Mouse (Mus musculus): ENCODE data around the gene Armh4.
"Not testable (repeated sequence)": the region's sequence is repeated elsewhere in the genome, so short reads cannot be mapped to it uniquely, and the experiment has no call there.

The Armh4 gene

GRCm38 (mm10) chr14:49782715-49783531 is at the start of gene Armh4:
Armh4 (minus strand) TSS chr14:49783383.
- peak; percentile 87 to 89 for DNase-seq (ENCODE audit: low spot score in 2 of 2)

GRCm38 (mm10) chr14:49829192-49830171 is 46.3 kb upstream of the Armh4 start:
- DNase-seq (ENCODE audit: low spot score in 2 of 2): no peak

DNA sequence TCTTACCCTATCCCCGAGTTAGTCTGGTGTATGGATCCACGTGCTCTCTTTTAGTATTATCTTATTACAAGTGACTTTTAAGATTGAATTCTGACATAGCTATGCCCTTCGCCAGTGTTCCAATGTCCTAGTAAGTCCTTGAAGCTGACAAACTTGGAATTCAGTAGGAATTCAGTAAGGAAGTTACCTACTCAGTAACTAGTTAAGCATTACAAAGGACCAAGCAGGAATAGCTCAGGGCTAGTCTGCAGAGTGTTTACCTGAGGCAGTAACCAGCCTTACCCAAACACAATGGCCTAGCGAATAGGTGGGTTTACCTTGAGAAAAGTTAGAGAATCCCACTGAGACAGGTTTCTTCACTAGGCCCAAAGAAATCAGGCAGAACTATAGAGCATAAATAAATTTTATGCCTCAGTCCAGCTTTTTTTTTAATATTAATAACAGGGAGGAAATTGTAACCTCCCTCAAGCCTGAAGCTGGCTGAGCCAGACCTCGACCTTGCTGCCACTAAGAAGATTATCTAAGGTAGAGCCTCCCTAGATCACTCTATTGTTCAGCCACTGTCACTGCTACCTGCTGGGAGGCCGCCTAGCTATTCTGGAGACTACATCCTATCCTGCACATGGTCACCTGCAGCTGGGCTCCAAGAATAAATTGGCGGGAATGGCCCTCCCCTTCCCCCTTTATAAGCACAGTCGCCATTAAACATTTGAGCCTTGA is 36.7 kb upstream of the Armh4 start:
- DNase-seq (ENCODE audit: low spot score in 2 of 2): not testable (repeated sequence)

DNA sequence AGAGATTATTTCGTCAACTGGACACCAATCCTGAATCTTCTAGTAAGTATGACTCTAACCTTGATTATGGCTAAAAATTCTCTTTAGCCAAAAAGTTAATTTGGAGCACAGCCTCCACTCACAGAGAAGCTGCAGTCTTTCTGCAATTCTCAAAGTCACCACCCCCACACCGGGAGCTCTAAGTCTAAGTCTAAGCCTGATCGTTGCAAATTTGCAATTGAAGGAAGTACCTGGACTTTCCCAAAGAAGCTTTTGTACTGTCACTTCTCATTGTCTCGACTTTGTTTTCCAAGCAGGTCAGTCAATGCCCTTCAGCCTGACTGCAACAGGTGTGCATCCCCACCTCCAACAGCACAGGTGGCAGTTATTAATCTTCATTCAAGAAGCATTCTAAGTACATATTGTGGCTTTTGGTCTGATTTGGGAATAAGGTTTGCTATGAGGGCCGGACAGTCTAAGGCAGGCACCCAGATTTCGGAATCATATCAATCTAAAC is 35.6 kb upstream of the Armh4 start:
- DNase-seq (ENCODE audit: low spot score in 2 of 2): not testable (repeated sequence)

DNA sequence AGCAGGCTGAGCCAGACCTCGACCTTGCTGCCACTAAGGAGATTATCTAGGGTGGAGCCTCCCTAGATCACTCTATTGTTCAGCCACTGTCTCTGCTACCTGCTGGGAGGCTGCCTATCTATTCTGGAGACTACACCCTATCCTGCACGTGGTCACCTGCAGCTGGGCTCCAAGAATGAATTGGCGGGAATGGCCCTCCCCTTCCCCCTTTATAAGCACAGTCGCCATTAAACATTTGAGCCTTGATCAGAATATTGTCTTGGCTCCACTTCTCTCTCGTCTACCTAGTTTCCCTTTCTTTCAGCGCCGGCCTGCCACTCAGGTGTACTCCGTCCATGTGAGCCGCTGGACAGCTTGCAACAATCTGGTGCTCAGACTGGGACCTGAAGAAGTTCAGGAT is 29.8 kb upstream of the Armh4 start:
- DNase-seq (ENCODE audit: low spot score in 2 of 2): not testable (repeated sequence)

- not testable (repeated sequence) for DNase-seq (ENCODE audit: low spot score in 2 of 2)
Measured at GRCm38 (mm10) chr14:49805051-49805450, 21.9 kb upstream of the Armh4 start.

GRCm38 (mm10) chr14:49801444-49801843 is 18.3 kb upstream of the Armh4 start:
- DNase-seq (ENCODE audit: low spot score in 2 of 2): peak; percentile 23 to 25

- DNase-seq (ENCODE audit: low spot score in 2 of 2): no peak
Measured at GRCm38 (mm10) chr14:49793948-49794347, 10.8 kb upstream of the Armh4 start.

GRCm38 (mm10) chr14:49790542-49790941 is 7.4 kb upstream of the Armh4 start:
- no peak for DNase-seq (ENCODE audit: low spot score in 2 of 2)

GRCm38 (mm10) chr14:49785793-49786192 is 2.6 kb upstream of the Armh4 start:
- DNase-seq (ENCODE audit: low spot score in 2 of 2): peak; percentile 68 to 71

DNA sequence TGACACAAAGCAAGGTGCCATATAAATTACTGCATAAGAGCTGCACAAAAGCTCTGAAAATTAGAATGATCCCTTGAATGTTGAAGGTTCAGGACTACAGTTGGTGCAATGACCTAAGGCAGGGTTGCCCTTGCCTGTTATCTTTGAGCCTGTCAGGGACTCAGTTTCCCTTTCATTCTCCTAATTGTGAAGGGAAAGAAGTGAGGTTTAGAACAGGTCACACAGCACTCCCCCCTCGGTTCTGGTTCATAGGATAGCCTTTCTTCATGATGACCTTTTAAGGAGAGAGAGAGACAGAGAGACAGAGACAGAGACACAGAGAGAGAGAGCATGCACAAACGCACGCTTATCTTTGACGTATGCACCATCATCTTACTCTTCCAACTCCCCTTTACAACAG is 683 bp upstream of the Armh4 start:
- no peak for DNase-seq (ENCODE audit: low spot score in 2 of 2)

DNA sequence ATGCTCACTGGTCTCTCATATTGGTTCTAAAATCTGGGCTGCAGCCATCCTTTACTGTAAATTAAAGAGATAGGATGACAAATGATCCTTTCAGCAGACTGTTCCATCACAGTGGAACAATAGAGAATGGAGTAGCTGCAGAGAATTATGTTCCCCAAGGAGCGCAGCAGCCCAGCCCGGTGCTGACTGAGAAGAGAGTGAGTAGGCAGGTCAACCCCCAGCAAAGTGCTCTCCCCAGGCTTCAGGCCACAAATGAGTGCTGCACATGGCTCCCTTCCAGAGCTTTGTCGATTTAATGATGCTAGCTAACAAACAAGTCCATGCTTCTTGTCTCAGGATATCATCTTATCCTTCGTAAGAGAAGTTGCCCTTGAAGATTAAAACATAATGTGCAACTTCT is 2.8 kb downstream of the Armh4 start:
- no peak for DNase-seq (ENCODE audit: low spot score in 2 of 2)

DNA sequence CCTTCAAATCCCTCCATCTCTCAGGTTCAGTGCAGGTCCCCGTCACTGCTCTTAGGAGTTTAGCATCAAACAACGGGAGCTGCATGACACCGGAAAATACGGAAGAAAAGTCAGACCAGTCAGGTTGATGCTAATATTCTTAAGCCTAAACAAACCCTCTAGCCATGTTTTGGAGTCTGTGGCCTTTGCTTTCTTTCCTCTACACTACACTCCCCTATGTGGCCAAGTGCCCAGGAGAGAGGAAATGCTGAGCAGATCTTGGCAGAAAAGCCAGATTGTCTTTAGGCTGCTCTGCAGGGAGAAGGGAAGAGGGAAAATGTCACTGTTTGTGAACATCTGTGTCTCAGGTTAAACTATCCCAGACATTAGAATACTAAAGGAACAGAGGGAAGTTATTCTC is 5.6 kb downstream of the Armh4 start:
- DNase-seq (ENCODE audit: low spot score in 2 of 2): not testable (repeated sequence)

DNA sequence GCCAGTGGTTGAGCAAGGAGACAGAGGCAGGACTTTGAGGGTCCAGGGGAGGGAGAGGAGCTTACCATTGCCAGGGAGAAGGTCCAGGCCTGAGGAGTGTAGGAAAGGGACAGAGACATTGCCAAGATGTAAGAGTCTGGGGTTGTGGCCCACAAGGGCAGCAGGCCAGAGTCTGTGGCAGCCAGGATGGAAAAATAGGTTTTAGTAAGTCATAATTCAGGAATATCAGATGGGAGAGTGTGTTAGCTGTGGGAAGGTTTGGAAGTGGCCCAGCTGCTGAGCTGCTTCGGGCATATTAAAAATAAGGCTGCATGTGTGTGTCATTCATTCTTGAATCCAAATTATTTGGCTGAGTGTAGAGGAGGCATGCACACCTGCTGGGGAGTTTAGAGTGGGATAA is 11.4 kb downstream of the Armh4 start:
- DNase-seq (ENCODE audit: low spot score in 2 of 2): no peak

DNA sequence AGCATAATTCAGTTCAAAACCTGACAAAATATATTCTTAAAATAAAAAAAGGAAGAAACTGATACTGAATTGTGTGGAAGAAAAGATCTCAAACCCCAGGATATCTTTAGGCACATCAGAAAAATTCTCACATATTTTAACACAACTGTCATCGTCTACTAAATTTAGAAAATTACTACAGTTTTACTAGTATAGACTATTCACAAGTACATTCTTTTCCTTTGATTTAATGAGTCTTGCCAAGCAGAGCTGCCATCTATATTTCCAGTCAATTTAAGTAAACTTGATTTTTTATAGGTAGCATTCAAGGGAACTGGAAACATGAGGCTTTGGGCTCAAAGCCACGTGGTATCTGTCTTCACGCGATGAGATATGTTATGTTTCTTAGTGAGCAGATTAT is 16.6 kb downstream of the Armh4 start:
- DNase-seq (ENCODE audit: low spot score in 2 of 2): no peak

GRCm38 (mm10) chr14:49755845-49756244 is 27.3 kb downstream of the Armh4 start:
- DNase-seq (ENCODE audit: low spot score in 2 of 2): no peak

DNA sequence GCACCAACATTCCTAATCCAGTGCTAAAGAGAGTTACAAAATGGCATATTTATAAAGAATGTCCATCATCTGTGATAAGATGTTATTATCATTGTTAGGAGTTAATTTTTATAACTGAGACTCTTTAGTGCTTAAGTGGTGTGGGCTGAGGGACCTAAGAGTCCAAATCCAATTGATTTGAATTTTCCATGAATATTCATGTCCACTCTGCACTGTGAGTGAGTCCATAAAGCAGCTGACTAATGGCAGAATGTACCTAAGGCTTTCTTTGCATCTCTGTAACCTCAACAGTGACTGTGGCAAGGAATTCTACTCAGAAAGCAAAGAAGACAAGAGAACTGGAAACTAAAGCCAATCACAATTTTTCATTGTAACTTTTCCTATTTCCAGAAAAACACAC is 30.6 kb downstream of the Armh4 start:
- DNase-seq (ENCODE audit: low spot score in 2 of 2): no peak

DNA sequence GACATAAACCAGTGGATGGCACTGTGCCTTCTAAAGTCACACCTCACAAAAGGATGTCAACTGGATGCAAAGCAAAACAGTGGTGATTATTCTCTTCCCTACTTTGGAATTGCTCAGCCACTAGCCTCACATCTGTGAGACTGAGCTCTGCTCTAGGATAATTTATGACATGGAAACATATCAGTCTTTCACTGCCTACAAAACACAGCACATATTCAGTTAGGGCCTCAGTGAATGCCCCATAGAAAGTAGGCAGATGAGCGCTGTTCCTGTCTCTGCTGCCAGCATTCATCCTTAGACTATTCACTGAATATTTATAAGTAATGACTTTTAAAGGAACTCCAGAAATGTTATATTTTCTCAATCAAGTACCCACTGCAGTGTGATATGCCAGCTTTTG is 37.3 kb downstream of the Armh4 start:
- DNase-seq (ENCODE audit: low spot score in 2 of 2): no peak

- DNase-seq (ENCODE audit: low spot score in 2 of 2): no peak
Measured at GRCm38 (mm10) chr14:49743946-49744526, 39.1 kb downstream of the Armh4 start.

DNA sequence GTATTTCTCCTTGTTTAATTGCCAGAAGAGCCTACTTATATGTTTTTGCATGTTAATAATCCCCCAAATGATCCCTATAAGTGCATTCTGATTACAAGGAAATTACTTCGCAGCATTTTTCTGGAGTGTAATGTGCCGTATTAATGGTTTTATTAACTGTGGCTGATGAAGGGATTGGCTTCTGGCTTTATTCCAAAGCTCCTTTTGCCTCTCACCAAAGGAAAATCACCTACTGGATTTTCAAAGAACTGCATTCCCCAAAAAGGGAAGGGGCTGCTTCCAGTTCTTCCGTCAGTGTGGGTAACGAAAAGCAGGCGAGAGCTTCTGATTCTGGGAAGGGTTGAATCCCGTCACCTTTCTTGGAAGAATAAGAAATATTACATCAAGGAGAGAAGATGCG is 43.9 kb downstream of the Armh4 start:
- no peak for DNase-seq (ENCODE audit: low spot score in 2 of 2)

DNA sequence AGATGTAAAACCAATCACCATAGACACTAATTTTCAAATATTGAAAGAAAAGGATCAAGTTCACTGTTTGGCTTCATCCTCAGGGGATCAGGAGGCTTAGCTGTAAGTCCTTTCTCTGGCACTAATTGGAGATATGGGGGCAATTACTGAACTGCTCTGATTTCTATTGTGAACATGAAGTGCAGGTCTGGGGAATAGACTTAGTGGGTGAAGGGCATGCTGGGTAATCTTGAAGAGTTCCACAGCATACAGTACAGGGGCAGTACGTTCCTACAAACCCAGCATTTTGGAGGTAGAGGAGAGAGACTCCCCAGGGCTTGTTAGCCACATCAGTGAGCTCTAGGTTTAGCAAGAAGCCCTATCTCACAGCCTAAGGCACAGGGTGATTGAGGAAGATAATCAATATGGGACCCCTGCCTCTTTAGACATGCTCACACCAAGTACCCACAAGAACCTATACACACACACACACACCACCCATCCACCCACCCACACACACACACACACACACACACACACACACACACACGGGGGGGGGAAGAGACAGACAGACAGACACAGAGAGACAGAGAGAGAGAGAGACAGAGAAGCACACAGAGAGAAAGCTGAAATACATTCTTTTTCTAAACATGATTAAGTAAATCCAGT is 44.6 kb downstream of the Armh4 start:
- no peak for DNase-seq (ENCODE audit: low spot score in 2 of 2)

Measured in right cerebral cortex, adult 2 months (tissue).